Mouse (Mus musculus): Measurements from ENCODE around the gene Arhgap19.

Gene Arhgap19

DNA sequence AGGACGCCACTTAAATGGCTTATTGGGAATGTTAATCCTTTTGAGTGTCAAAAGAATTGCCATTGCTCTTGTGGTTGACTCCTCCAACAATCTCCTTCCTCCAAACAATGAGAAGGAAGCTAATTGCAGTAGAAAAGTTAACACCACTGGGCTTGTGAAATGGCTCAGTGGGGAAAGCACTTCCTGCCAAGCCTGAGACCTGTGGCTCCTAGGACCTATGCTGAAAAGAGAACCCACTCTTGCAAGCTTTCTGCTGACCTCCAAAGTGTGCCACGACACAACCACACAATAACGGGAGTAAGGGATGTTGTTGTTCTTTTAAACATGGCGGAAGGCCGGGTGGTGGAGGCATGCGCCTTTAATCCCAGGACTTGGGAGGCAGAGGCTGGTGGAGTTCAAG, 4.3 kb downstream of the Arhgap19 start:
- no peak for DNase-seq

DNA sequence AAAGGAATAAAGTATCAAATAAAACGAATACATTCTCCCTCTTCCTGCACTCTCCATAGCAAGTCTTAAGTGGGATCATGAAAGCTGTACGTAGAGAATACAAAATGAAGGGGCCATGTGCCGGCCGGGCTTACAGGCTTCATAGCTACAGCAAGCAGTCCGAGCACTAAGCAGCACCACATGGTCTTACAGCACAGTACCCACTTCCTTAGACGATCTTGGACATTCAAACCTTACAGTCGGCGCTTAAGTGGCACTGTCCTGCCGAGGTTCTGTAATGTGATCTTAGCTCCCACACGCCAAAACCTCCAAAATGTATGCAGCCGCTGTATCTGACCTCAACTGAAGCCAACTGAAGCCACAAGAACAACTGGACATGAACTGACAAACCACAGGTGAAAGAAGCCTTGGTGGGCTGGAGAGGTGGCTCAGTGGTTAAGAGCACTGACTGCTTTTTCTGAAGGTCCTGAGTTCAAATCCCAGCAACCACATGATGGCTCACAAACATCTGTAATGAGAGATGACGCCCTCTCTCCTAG, 5.0 kb downstream of the Arhgap19 start:
- no peak for DNase-seq

DNA sequence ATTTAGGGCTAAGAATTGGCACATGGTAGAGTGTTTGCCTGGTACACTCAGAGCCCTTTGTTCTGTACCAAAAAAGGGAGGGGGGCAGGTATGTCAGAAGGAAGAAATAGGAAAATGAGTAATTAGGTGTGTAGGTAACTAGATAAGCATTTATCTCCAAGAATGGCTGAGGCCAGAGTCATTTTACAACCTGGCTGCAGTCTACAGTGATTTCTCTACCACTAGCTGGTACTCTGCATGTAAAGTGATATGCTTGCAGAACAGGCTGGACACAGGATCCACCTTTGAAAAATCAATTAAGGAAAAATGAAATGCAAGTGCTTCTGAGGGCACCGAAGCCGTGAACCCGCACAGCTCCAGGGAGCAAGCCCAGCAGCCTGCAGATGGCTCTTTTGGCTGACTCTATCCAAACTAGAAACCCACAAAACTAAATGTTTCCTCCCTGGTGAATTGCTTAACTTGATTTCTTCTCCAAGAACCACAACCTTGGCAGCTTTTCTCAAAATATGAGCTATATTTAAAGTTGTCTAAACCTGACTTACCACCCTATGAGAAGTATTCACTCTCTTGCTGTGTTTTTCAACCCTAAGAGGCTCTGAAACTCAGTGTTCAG, 5.6 kb downstream of the Arhgap19 start:
- DNase-seq, result no peak

DNA sequence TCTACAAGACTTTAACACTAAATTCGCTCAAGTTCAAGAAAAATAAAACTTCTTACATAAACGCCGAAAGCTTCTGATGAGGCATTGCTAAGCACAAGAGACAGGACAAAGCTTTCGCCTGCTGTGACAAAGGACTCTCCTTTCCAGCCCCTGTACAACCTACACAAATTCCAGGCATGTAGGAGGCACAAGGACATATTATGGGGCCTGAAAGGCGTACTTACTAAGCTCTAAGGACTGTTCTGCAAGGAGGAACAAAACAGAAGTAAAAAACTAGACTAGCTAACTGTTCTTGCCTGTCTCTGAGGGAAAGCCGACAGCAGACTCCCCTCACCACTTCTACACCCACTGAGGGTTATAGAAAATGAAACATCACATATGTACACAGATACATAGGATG, 6.9 kb downstream of the Arhgap19 start:
- no peak for DNase-seq

DNA sequence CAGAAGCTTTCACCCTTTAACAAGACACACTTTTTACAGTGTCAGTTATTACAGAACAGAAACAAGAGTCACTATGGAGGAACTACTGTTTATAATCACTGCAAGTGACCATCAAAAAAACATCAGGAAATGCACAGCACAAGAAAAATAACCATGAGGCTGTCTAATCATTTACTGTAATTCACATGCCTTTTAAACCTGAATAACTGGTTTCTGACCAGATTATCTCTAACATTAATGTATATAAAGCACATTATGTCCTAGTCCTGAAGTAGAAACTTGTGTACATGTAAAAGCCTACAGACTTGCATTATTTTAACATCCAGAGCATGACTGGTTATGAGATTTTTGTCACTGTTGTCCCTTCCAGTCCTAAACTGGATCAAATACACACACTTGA, 7.8 kb downstream of the Arhgap19 start:
- no peak for DNase-seq

DNA sequence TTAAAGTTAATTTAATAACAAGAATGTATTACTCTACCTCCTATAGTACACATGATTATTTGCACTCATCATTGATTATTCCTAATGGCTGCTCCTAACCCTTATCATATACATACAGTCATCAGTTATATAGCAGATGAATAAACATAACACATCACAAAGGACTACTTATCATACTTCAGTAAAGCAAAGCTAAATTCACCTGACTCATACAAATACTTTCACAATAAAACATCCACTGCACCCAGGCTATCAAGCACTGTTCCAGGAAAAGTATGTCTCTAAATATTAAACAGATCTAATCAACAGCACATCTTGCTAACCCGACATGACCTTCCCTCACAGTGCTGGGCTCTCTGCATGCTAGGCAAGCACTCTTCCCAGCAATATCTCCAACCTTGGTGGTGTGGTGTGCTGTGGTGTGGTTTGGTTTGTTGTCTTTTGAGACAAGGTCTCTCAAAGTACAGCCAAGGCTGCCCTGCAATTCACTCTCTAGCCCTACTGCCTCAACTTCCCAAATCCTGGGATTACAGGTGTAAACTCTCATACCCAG, 8.8 kb downstream of the Arhgap19 start:
- DNase-seq, result no peak

DNA sequence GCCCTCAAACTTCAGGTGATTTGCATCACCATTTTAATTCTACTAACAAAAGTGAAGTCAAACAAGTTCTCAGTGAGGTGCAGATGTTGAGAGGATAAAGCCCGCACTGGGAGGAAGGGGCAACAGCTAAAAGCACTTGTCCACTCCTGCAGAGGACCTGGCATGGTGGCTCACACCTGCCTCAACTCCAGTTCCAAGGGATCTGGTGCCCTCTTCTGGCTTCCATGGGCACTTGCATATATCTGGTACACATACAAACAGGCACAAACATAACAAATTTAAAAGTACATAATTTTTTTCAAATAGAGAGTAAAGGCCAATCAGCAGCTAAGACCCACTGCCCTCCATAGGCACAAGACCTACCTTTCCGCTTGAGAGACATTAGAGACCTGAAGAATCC, 10.5 kb downstream of the Arhgap19 start:
- DNase-seq, result no peak

DNA sequence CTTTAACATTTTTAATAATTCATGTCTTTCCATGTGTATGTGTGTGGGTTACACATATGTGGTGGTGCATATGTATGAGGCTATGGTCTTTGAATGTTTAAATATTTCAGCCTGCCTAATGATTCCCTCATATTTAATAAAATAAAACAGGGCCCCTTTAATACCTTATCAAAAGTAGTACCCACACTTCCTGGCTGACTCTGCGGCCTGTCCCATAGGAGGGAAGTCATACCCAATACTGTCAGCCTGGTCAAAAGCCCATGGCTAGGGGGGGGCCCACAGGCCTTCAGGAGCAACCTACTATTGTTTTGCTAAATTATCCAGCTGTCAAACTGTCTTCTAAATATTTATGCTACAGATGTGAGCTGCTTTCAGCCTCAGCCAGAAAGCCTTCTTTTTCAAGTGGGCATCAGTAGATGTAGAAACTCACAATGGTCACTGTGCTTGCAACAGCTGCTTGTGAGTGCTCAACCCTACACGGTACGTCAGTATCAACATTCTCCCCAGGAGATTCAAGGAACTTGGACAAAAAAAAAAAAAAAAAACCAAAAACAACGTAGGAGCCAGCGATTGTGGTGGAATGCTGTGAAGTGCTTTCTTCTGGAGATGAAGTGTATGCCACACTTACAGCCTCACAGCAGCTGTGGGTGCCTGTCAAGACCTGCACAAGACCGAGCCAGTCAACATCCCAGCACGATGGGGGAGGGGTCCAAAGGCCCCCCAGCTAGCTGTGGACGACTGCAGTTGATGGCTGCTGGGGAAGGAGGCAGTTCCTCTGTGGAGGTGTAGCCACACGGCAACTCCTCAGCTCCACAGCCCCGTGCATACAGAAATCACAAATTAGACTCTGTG, 12.5 kb downstream of the Arhgap19 start:
- no peak for DNase-seq

DNA sequence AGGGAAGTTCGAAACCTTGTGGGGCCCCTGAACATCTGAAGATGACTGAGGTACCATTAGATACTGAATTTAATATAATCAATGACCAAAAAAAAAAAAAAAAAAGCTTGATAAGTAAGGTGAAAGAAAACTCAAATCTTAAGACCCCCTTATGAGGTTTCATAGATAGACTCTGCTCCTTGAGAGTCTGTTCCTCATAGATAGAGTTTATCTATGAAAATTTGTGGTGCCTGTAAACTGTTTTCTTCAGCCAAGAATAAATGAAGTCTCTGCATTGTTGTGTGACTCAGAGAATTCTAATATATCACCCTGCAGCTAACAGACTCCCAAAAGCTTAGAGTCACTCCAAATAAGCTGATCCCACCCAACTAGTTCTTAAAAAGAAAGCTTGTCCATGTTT, 15.0 kb downstream of the Arhgap19 start:
- DNase-seq, result no peak

DNA sequence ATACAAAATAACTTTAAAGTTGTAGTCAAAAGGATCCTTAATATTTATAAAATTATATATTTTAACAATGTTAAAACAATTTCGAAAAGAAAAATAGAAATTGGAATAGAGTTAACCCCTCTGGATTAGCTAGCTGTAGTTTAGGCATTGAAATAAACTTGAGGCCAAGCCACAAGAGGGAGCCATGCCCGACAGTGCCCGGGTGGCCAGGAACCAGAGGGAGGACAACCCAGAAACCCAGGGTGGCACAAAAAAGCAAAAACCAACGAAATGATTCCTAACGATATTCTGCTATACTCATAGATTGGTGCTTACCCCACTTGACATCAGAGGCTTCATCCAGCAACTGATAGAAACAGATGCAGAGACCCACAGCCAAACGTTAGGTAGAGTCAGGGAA, 24.3 kb downstream of the Arhgap19 start:
- no peak for DNase-seq

DNA sequence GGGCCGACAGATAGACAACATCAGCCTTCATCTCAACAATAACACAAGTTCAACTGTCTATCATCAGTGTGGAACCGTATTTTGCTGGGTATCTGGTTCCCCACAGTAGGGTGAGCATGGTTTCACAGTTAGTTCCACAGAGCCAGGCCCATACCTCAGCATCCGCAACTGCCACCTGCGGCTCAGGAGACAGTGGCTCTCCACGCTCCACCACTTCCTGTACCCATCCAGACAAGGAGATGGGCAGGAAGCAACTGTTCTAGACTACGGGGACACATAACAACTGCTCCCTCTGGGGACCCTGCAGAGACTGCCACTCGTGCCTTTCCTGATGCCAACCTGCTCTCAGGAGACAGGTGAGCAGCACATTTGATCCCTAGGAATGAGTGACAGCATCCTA, 33.1 kb downstream of the Arhgap19 start:
- DNase-seq, result no peak

DNA sequence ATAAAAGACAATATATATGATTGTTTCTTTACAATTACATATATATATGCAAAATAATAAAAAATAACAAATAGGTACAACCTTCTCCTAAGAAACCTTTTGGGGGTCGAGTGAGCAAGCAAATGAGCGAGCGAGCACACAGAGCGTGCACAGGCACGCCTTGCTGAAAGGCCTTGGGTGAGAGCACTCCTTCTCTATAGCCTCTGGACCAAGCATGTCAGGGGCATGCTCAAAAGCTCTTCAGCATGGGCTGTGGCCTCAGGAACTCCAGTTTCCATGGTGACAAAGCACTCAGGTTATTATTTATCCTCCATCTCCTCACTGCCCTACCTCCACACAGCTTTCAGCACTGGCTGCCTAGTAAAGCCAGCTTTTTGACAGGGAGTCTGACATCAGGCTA, 35.2 kb downstream of the Arhgap19 start:
- no peak for DNase-seq

DNA sequence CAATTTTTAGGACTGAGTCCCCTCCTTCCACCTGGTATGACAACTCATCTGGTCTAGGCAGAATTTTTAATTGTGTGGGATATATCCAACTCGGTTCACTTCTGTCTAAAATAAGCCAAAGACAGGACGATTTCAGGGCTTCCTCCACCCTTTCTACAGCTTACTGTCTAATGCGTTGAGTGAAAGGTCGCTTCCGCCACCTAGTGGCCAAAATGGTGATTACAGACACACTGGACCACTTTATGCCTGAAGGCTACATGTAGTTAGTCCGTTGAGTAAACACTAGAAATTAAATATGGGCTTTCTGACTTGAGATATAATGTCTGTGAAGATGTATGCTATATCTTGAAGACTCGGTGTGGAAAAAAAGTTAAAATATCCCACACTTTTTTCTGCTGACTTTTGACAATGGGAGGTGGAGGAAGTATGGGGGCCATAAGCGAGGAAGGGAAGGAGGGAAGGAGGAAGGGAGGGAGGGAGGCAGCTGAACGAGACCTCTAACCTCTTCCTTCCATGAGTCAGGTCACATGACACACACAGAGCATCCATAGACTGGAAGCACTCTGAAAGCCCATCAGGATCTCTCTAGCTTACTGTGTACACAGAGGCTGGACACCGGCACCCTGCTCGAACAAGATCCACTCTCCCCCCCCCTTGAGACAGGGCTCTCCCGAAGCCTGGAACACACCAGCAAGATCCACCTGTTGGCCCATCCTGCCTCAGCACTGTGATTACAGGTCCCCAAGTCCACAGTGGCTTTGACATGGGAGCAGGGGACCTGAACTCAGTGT, 37.8 kb downstream of the Arhgap19 start:
- peak; percentile 89 for DNase-seq

DNA sequence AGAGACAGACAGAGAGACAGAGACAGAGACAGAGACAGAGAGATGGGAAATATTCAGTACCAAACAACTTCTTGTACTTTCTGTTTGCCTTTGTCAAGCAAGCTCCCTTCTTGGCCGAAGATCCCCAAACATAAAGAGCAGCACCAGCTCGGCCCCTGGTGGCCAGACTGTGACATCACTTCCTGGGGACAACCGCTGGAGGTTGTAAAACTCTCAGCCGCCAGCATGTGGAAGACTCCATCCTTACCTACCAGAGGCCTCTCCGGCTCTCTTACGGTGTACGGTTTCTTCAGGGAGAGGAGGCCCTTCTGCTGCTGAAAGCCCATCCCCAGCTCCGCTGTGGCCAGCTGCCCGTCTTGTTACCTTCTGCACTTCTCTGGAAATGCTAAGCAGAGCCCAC, 40.3 kb downstream of the Arhgap19 start:
- DNase-seq, result peak; percentile 50

DNA sequence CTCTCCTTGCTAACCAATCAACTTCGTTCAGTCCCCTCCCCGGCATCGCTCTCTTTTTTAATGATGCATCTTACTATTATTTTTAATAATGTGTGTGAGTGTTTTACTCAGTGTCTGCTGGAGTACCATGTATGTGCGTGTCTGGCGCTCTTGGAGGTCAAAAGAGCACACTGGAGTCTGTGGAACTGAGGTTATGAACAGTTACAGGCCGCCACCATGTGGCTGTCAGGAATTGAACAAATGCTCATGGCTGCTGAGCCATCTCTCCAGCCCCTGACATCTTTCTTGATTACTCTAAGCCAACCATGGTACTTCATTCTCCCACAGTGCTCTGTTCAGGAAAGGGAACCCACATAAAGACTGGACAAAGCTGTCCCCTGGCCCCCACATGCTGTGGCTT, 42.1 kb downstream of the Arhgap19 start:
- no peak for DNase-seq

DNA sequence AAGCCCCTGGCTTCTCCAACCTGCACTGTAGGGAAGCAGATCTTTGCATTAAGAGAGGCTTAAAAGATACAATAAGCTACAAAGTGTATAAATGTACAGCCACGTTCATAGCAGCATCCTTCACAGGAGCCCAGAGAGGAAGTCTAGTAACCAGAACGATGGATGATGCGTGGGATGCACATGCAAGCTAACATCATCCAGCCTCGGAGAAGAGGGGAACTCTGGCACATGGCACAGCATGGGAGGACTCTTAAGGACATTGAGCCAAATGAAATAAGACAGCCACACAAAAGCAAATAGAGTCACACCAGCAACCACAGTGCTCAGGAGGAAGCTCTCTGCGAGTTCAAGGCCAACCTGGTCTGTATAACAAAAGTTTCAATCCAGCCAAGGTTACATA, 42.6 kb downstream of the Arhgap19 start:
- no peak for DNase-seq

DNA sequence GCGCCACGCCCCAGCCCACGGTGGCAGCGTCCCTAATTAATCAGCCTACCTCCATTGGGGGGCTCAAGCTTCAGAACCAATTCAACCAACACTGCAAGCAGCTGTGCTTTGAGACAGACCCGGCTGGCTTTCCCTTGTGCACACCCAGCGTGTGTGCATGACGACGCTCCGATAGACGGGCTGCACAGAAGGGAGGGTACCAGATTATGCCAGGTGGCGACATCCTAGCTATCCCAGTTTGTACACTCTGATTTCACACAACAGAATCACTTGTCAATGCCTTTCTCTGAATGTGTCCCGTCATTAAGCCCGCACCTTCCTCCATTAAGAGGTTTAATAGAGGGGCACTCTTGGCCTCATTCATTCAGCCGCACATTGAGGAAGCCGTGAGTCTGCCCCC, 47.1 kb downstream of the Arhgap19 start:
- no peak for DNase-seq

DNA sequence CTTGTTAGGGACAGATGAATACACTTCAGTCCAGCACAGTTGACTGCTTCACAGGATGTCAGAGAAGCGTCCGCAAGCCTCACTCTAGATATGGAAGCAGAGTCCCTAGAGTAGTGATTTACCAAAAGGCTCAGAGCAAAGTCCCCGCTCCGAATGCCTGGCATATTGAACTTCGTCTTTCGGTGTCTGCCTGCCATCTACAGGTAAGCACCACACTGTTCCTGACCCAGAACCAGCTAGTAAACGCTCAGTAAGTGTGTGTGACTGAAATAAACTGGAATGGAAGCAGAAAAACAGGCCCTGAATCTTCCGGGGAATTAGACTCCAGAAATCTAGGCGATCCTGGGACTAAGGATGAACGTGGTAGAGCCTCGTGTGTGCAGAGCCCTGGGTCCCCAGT, 49.9 kb downstream of the Arhgap19 start:
- no peak for DNase-seq

DNA sequence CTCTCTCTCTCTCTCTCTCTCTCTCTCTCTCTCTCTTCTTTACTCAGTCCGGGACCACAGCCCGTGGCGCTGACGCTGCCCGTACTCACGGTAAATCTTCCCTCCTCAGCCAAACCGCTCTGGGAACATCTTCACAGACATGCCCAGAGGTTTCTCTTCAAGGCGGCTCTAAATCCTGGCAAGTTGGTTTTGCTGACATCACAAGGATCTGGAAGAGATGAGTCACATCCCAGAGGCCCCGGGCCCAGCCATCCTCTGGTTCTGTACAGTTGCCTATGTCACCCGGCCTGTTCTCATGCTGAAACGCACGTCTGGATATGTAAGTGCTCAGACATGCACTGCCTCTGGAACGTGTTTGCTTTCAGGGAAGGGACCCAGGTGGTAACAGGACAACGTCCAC, 54.4 kb downstream of the Arhgap19 start:
- DNase-seq, result no peak

DNA sequence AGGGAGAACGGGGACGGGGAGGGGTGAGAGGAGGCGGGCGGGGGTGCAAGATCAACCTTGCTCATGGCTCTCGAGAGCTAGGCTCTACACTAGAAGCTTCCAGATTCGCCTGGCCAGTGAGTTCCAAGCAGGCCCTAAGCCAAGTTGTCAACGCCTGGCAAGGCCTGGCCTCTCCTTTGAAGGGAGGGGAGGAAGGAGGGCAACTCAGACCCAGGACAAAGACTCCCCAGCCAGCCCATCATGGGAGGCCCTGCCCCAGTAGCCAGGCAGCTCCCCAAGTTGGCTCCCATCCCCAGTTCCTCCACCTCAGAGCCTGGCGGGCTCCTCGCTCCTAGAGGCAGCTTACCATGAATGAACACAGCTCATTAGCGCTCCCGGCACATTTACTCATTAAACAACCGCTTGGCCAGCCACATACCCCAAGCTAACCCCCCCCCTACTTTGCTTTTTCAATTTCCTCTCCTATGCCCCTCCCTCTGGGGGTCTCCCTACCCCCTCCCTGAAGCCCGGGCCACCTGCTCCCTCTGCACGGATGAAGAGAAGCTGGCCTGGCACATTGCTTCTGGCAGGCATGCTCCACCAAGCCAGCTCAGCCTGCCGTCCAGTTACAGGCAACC, 55.8 kb downstream of the Arhgap19 start:
- DNase-seq, result peak; percentile 48

DNA sequence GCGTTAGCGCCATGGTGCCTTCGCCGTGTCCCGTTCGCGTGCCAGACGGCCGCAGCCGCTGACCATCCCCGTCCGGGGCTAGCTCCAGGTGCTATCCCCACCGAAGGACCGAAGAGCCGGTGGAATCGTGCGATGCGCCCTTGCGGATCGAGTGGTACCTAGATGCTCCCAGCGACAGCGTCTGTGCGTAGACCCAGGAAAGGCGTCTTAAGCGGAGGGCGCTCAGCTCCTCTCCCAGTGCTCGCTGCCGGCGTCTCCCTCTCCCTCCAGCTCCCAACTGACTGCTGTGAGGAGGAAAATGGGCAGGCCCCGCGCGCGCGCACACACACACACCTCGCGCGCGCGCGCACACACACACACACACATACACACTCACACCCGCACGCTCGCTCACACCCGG, 58.5 kb downstream of the Arhgap19 start, which contains the start of gene Slit1:
Slit1 (minus strand) TSS at position 270 of the 400 bp plus-strand sequence.
- DNase-seq, result peak; percentile 7

DNA sequence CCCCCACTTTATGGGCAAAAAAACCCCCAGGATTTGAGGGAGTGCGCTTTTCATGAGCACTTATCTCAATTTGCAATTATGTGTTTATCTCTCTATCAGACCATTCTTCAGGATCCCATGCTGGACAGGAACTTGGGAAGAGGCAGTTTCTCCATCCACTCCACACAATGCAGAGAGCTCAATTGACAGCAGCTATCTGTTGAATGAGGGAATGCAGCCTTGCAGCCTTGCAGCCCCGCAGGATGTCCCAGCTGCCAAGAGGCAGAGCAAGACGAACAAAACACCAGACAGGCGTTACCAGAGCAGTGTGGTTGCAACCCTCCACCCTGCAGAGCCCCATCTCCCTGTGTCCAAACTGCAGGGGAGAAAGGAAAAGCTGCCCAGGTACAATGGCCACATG, 63.0 kb downstream of the Arhgap19 start:
- DNase-seq, result no peak

DNA sequence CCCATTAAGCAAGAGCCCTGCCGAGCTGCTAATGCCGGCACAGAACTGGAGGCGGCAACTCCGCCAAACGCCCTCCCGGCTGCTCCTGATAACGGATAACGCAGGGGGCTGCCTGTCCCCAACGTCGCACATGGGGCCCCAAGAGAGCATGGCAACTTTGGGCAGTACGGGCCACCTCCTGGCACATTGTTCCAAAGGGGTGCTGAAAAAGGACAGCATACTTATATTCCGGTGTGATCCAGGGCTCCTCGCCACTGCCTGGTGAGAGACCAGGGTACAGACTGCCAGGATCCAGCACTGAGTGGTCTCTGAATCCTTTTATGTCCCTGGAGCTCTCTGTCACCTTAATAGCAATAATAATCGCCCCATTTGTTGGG, 63.4 kb downstream of the Arhgap19 start:
- no peak for DNase-seq
